Mouse (Mus musculus): ENCODE measurements around the gene B4galt4. TPM values are rescaled to one million over a fixed set of nuclear protein-coding genes. Genes with fewer than 3 reads are reported as not detected.

B4galt4 gene
- 0.72 and 0.91 TPM in 2 replicates for polyA plus RNA-seq (2012; rRNA removed)

DNA sequence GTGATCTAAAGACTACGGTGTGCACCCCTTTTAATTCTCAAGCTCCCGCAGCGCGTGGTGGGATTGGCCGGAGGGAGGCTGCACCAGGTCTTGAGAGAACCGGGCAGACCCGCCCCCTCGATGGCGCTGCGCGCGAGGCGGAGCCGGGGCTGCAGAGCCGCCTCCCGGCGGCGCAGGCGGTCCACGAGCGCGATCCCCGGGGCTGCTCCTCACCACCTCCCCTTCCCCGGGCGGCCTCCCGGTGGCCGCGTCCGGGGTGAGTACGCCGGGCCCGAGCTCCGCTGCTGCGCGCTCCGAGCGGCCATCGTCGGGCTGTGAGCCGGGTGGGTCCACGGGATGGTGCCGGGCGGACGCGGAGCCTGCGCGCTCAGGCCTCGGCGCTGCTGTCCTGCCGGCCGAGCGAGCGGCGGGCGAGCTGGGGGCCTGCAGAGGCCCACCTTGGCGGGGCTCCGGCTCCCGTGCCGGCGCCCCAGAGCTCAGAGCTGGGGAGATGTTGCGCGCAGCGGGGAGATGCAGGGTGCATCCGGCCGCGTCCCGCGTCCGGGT lies at the start of gene B4galt4:
TSS of gene B4galt4 (plus strand) at position 152 of the 546 bp plus-strand sequence.
- TF ChIP-seq CTCF (IDR thresholded peaks at IDR 0.05; ENCODE audit: control insufficient read depth, insufficient read depth, insufficient replicate concordance, low read depth, low read length) (no peak), POLR2A (IDR thresholded peaks at IDR 0.05; ENCODE audit: control insufficient read depth, low read depth, low read length) (no peak)
- H3K27ac ChIP-seq (ENCODE audit: control insufficient read depth, insufficient read depth, low read depth, low read length): no peak within 1 kb of the TSS
- peaks cover 7% of the 10 kb centered on the region; the same call in 1 of the 2 replicates for H3K4me1 ChIP-seq (ENCODE audit: control insufficient read depth, insufficient read depth, low read length)
- H3K4me3 ChIP-seq (ENCODE audit: control insufficient read depth, low read depth, low read length): peak within 1 kb of the TSS; percentile 81
- no peaks in the 10 kb centered on the region for H3K27me3 ChIP-seq (ENCODE audit: control insufficient read depth, insufficient read depth, low read length)
- H3K36me3 ChIP-seq (ENCODE audit: control insufficient read depth, insufficient read depth, low read length): no peaks in the 10 kb centered on the region

DNA sequence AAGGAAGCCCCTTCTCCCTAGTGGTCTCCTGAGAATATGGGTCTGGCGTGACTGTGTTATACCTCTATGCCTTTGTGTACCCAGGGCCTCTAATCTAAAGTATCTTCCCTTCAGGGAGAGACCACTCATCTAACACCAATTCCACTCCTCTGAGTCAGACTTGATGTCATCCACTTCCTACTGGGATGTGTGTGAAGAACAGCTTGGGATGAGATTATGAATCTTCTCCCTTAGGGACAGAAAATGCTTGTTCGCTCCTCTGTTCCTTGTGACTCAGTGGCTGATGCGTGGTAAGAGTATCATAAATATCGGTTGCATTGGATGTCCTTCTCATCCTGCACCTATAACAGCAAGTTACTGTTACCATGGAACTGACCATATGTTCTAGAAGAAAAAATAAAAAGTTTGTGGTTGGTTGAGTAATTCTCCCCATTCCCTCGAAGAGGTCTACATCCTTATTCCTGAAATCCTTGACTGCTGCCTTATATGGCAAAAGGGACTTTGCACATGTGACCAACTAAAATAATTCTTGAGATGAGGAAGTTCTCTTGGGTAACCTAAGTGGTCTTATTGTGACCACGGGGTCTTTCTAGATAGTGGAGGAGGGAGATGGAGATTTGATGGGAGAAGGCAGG lies 47.0 kb upstream of the B4galt4 start:
- Histone ChIP-seq H3K4me1 (ENCODE audit: control insufficient read depth, insufficient read depth, low read length) (no peaks in the 10 kb centered on the region), H3K36me3 (ENCODE audit: control insufficient read depth, insufficient read depth, low read length) (no peaks in the 10 kb centered on the region), H3K27me3 (ENCODE audit: control insufficient read depth, insufficient read depth, low read length) (no peaks in the 10 kb centered on the region), H3K27ac (ENCODE audit: control insufficient read depth, insufficient read depth, low read depth, low read length) (no peak overlapping the region), H3K4me3 (ENCODE audit: control insufficient read depth, low read depth, low read length) (no peak overlapping the region)
- no peak for TF ChIP-seq POLR2A (IDR thresholded peaks at IDR 0.05; ENCODE audit: control insufficient read depth, low read depth, low read length)

DNA sequence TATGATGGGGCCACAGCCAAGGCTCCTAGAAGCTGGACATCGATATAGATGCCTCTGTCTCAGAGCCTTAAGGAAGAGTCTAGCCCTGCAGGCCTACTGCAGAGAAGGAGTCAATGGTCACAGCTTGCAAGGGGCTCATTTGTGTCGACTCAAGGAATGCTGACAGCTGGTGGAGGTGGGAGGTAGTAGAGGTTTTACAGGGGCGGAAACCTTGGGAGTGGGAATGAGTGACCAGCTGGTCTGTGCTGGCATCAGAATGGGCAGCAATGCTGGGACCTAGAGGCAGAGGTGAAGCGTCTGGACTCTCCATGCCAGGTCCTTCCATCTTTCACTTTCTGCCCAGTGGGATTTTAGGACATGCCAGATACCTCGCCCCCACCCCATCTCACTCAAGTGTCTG lies 46.5 kb upstream of the B4galt4 start:
- H3K4me3 ChIP-seq (ENCODE audit: control insufficient read depth, low read depth, low read length): no peak overlapping the region
- TF ChIP-seq POLR2A (IDR thresholded peaks at IDR 0.05; ENCODE audit: control insufficient read depth, low read depth, low read length) (no peak), CTCF (IDR thresholded peaks at IDR 0.05; ENCODE audit: control insufficient read depth, insufficient read depth, insufficient replicate concordance, low read depth, low read length) (no peak)

DNA sequence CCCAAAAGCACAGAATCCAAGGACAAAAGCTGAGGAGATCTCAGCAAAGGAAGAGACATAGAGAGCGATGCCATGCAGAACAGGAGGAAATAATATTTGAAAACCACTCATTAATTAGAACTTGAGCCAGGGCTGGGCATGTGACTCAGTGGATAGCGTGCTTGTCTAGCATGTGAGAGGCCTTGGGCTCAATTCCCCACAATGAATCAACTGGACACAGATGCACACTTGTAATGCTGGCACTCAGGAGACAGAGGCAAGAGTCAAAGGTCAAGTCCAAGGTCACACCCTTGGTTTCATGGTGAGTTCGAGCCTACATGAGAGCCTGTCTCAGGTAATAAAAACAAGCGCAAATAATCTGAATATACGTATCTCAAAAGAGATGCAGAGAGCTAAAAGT lies 44.5 kb upstream of the B4galt4 start:
- Histone ChIP-seq H3K36me3 (ENCODE audit: control insufficient read depth, insufficient read depth, low read length) (no peaks in the 10 kb centered on the region), H3K4me1 (ENCODE audit: control insufficient read depth, insufficient read depth, low read length) (peaks cover 2% of the 10 kb centered on the region; the same call in 1 of the 2 replicates), H3K27me3 (ENCODE audit: control insufficient read depth, insufficient read depth, low read length) (no peaks in the 10 kb centered on the region), H3K4me3 (ENCODE audit: control insufficient read depth, low read depth, low read length) (no peak overlapping the region), H3K27ac (ENCODE audit: control insufficient read depth, insufficient read depth, low read depth, low read length) (no peak overlapping the region)
- TF ChIP-seq POLR2A (IDR thresholded peaks at IDR 0.05; ENCODE audit: control insufficient read depth, low read depth, low read length) (no peak), CTCF (IDR thresholded peaks at IDR 0.05; ENCODE audit: control insufficient read depth, insufficient read depth, insufficient replicate concordance, low read depth, low read length) (no peak)

More for the DNA sequence above, 46.5 kb upstream of the B4galt4 start:
- H3K27me3 ChIP-seq (ENCODE audit: control insufficient read depth, insufficient read depth, low read length): no peaks in the 10 kb centered on the region
- H3K36me3 ChIP-seq (ENCODE audit: control insufficient read depth, insufficient read depth, low read length): no peaks in the 10 kb centered on the region
- no peak overlapping the region for H3K27ac ChIP-seq (ENCODE audit: control insufficient read depth, insufficient read depth, low read depth, low read length)
- peaks cover 2% of the 10 kb centered on the region; the same call in 1 of the 2 replicates for H3K4me1 ChIP-seq (ENCODE audit: control insufficient read depth, insufficient read depth, low read length)

DNA sequence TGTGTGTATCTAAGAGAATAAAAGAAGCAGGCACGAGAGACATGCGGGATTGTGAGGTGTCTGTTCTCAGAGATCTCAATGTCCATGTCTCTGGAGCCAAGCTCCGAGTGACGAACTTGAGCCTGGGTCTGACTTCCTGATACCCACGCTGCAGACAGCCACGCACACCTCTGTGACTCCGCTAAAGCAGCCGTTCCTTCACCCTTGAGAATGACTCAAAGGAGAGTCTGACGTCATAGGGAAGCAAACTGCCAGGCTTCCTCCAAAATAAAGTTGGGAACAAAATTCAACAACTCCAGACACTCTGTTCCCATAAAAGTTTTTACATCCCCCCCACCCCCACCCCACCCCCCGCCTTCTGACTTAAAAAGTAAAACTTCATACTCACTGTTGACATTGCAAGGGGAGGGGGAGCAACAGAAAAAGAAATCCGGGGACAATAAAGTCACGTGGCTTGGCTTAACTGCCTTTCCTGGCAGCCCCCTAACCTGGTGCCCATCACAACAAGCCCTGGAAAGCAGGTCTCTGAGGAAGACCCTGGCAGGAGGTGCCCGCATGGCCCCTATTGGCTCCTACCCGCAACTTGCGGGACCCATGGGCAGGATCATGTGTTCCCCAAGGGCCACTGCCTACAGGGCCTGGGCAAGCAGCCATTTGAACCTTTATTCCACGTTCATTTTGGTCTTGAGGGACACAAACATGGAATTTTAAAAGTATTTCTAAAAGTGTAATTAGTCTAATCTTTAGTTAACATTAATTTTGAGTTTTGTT lies 41.5 kb upstream of the B4galt4 start:
- Histone ChIP-seq H3K27ac (ENCODE audit: control insufficient read depth, insufficient read depth, low read depth, low read length) (no peak overlapping the region), H3K27me3 (ENCODE audit: control insufficient read depth, insufficient read depth, low read length) (no peaks in the 10 kb centered on the region), H3K36me3 (ENCODE audit: control insufficient read depth, insufficient read depth, low read length) (no peaks in the 10 kb centered on the region), H3K4me3 (ENCODE audit: control insufficient read depth, low read depth, low read length) (no peak overlapping the region), H3K4me1 (ENCODE audit: control insufficient read depth, insufficient read depth, low read length) (peaks cover 2% of the 10 kb centered on the region; the same call in 1 of the 2 replicates)
- TF ChIP-seq CTCF (IDR thresholded peaks at IDR 0.05; ENCODE audit: control insufficient read depth, insufficient read depth, insufficient replicate concordance, low read depth, low read length) (no peak), POLR2A (IDR thresholded peaks at IDR 0.05; ENCODE audit: control insufficient read depth, low read depth, low read length) (0 out of 2 replicates have a peak, but pooled peaks have one; percentile 17)

DNA sequence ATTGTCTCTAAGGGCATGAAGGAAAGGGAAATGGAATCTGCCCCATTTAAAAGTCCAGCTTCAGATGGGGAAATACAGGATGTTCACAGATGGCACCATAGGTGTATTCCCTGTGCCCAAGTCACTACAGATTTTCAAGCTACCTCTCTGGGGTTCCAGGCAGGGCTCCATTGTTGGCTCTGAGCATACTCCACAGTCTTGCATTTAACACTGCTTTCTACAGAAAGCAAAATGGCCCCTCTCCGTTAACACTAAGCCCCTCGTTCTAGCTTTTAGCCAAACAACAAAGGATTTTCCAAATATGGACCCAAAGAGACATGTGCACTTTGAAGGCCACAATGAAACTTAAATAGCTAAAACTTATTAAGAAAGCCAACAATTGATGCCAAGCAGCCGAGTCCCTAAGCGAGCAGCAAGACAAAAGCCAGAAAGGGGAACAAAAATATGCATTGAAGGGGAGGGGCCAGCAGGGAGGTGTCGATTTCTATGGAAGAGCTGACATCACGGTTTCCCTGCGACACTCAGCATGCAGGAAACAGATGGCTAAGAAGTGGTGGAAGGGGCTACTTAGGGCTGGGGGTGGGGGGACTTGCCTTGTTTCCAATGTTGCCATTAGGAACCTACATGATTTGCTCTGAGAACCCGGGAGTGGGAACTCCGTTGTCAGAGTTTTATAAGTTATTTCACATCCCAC lies 40.4 kb upstream of the B4galt4 start:
- no peak for TF ChIP-seq POLR2A (IDR thresholded peaks at IDR 0.05; ENCODE audit: control insufficient read depth, low read depth, low read length)

DNA sequence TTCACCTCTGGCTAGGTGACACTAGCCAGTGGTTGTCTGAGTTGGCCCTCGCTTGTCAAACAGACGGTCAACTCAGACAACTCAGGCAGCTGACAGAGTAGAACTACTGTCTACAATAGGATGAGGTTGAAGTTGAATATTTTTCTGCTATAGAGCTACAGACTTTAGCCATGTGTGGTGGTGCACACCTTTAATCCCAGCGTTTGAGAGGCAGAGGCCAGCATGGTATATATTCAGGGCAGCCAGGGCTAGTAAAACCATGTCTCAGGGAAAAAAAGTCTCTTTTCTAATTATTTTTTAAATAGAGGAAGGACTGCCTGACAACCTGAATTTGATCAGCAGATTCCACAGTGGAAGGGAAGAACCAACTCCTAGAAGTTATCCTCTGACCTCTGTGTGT lies 39.7 kb upstream of the B4galt4 start:
- peaks cover 2% of the 10 kb centered on the region; the same call in 1 of the 2 replicates for H3K4me1 ChIP-seq (ENCODE audit: control insufficient read depth, insufficient read depth, low read length)
- no peak overlapping the region for H3K4me3 ChIP-seq (ENCODE audit: control insufficient read depth, low read depth, low read length)
- H3K27me3 ChIP-seq (ENCODE audit: control insufficient read depth, insufficient read depth, low read length): no peaks in the 10 kb centered on the region
- no peak for TF ChIP-seq POLR2A (IDR thresholded peaks at IDR 0.05; ENCODE audit: control insufficient read depth, low read depth, low read length)
- TF ChIP-seq CTCF (IDR thresholded peaks at IDR 0.05; ENCODE audit: control insufficient read depth, insufficient read depth, insufficient replicate concordance, low read depth, low read length): no peak
- H3K27ac ChIP-seq (ENCODE audit: control insufficient read depth, insufficient read depth, low read depth, low read length): no peak overlapping the region
- H3K36me3 ChIP-seq (ENCODE audit: control insufficient read depth, insufficient read depth, low read length): no peaks in the 10 kb centered on the region

More for the DNA sequence above, 40.4 kb upstream of the B4galt4 start:
- no peak overlapping the region for H3K4me3 ChIP-seq (ENCODE audit: control insufficient read depth, low read depth, low read length)
- no peaks in the 10 kb centered on the region for H3K36me3 ChIP-seq (ENCODE audit: control insufficient read depth, insufficient read depth, low read length)
- H3K4me1 ChIP-seq (ENCODE audit: control insufficient read depth, insufficient read depth, low read length): peaks cover 2% of the 10 kb centered on the region; the same call in 1 of the 2 replicates
- no peak overlapping the region for H3K27ac ChIP-seq (ENCODE audit: control insufficient read depth, insufficient read depth, low read depth, low read length)
- H3K27me3 ChIP-seq (ENCODE audit: control insufficient read depth, insufficient read depth, low read length): no peaks in the 10 kb centered on the region
